Mouse (Mus musculus) cortical plate, adult 2 months (tissue): ENCODE results near the gene Ccdc34.

ENCODE experiments used
- CTCF ChIP-seq: fragments of 200-500 bp; IDR thresholded peaks from 2 replicates; pipeline ENCODE4 v1.5.1; 2011; ENCODE audit warnings: mild to moderate bottlenecking, control low read depth, low read length; ENCODE audit not compliant: insufficient read depth; ENCODE audit errors: extremely low read depth
- POLR2A ChIP-seq: fragments of 200-500 bp; IDR thresholded peaks from 2 replicates; pipeline ENCODE4 v1.6.1; 2011; ENCODE audit warnings: mild to moderate bottlenecking, low read length, control low read depth; ENCODE audit not compliant: insufficient read depth; ENCODE audit errors: extremely low read depth

- TF ChIP-seq CTCF (no peak), POLR2A (no peak)
These were observed 184.2 kb downstream of the Ccdc34 start for GRCm38 (mm10) chr2:110201770-110202169.
